Mouse (Mus musculus) myocyte (in vitro differentiated cells): Measurements from ENCODE around the gene Vamp8.

Source experiments
- MAX ChIP-seq: IDR thresholded peaks from one replicate; pipeline ENCODE4 v1.6.1; 2011; ENCODE audit warnings: low read depth, mild to moderate bottlenecking, control low read depth
- POLR2A ChIP-seq: IDR thresholded peaks from one replicate; pipeline ENCODE4 v1.6.1; 2011; ENCODE audit warnings: low read depth, mild to moderate bottlenecking, control low read depth, moderate library complexity; ENCODE audit not compliant: insufficient read length
- POLR2AphosphoS2 ChIP-seq: IDR thresholded peaks from one replicate; pipeline ENCODE4 v1.6.1; 2011; ENCODE audit warnings: low read depth, control low read depth; ENCODE audit not compliant: insufficient read length
- TCF12 ChIP-seq: IDR thresholded peaks from one replicate; pipeline ENCODE4 v1.6.1; 2011; ENCODE audit warnings: mild to moderate bottlenecking, control low read depth; ENCODE audit not compliant: poor library complexity, insufficient read depth, severe bottlenecking

DNA sequence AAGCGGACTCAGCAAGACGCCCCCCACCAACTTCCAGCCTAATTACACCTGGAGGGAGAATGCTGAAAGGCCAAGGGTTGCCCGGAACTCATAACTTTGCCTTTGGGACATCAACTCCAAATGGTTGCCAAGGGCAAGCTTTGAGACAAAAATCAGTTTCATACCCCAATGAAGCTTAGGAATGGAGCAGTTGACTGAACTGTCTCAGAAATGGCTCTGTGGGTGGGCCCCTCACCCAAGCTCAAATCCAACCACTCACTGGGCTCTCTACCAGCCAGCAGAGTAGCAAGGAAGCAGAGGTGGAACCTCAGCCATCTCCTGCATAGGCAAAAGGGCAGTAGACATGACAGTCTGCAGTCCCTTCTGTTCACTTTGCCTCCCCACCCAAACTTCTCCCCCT lies 2.7 kb downstream of the Vamp8 start:
- TF ChIP-seq POLR2A (no peak), TCF12 (no peak), MAX (no peak), POLR2AphosphoS2 (no peak)
